Mouse (Mus musculus) ZHBTc4 (cell line): ENCODE results near the gene Mycl.

Experiments used
- DNase-seq: peaks from one replicate; pipeline ENCODE4 v3.0.0-alpha.2; 2011; ENCODE audit warnings: low read depth, low spot score

Gene Mycl

DNA sequence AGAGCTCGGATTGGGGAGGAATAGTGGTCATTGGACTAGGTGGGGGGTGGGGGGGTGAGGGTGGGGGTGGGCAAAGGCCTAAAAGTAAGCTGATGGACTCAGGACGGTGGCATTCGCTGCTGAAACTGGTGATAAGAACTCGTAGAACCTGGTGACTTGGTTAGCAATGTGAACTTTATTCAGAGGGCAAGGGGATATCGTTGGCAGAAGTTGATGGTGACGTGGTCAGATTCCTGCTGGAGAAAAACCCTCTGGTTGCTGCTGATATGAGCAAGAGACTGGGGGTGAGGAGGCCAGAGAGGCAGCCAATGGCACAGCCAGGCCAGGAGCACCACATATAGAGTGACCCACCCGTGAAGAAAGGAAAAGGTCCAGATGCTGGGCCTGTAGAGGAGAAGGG is 14.2 kb upstream of the Mycl start:
- no peak for DNase-seq

- DNase-seq, result peak; percentile 66
Observed at GRCm38 (mm10) chr4:122981930-122982329, 13.5 kb upstream of the Mycl start.

DNA sequence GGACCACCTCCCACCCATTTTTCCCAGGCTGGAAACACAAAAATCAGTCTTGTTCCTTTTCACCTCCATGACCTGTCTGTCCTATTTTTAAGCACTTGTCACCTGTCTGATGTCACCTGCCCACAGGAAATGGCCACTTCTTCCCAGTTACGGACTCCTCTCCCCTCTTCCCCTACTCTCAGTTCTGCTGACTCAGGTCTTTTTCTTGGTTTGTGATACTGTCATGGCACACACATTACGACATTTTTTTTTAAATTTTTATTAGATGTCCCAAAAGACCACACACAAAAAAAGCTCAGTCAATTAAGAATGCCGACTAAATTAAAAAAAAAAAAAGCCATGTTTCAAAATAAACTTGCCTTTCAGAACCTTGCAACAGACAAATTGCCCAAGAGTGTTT is 12.9 kb upstream of the Mycl start:
- DNase-seq, result no peak

DNA sequence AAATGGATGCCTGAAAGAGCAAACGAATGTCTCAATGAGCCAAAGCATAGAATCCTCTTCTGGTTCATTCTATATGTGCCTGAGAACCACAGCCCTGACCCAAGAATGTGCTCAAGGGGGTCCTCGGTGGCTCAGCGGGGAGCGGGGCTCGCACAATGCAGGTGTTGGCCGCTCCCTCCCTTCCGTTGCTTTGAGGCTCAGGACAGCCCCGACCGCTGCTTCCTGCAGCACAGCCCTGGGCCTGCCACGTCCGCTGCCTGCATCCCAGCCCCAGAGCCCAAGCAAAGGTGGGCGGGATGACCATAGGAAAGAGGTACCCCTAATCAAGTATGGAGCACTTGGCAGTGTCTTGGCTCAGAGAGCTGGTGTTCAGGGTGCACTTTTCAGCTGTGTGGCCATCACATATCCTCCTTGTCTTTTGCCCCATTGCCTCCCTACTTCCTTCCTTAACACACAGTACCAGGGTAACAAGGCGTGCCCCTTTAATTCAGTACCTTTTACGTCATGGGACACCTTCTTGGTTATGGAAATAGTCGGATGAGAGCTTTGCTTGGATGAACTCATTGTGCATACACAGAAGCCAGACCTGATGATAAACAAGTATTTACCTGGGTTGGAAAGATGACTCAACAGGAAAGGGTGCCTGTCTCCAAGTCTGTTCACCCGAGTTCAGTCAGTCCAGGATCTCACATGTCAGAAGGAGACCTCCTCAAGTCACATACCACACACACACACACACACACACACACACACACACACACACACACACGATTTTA is 11.8 kb upstream of the Mycl start:
- peak; percentile 73 for DNase-seq

DNA sequence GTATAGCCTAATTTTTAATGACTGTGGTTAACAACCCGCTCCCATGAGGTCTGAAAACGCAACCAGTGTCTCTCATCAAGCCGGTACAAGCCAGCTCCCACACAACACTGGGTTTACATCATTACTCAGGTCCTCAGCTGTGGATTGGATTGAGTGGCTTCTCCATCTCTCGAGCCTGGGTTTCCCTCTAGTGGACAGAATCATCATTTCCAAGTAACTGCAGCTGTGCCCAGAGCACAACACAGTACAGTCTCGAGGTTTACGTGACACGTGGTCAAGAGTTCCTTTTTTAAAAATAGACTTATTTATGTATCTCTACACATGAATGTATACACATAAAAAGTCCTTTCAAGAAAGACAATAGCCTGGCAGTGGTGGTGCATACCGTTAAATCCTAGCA is 10.3 kb upstream of the Mycl start:
- peak; percentile 82 for DNase-seq

GRCm38 (mm10) chr4:122987421-122987820 is 8.0 kb upstream of the Mycl start:
- no peak for DNase-seq

DNA sequence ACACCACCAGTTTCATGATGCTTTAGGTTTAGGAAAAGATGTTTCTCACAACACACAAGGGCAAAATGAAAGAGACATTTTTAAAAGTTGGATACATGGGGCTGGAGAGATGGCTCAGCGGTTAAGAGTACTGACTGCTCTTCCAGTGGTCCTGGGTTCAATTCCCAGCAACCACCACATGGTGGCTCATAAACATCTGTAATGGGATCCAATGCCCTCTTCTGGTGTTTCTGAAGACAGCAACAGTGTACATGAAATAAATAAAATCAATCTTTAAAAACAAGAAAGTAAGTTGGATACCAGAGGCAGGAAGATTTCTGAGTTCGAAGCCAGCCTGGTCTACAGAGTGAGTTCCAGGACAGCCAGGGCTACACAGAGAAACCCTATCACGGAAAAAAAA is 7.4 kb upstream of the Mycl start:
- DNase-seq, result peak; percentile 74

GRCm38 (mm10) chr4:122991177-122991576 is 4.3 kb upstream of the Mycl start:
- no peak for DNase-seq

DNA sequence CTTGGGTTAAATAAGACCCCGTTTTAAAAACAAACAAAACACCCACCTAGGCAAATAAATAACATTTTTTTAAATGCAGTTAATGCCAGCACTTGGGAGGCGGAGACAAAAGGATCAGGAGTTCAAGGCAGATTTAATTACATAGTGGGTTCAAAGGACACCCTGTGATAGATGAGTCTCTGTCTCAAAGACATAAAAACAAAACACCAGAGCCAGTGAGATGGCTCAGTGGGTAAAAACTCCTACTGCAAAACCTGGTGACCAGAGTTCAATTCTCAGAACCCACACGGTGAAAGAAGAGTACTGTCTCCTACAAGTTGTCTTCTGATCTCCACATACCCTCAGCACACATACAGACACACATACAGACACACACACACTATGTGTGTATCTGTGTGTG is 3.2 kb upstream of the Mycl start:
- no peak for DNase-seq

DNA sequence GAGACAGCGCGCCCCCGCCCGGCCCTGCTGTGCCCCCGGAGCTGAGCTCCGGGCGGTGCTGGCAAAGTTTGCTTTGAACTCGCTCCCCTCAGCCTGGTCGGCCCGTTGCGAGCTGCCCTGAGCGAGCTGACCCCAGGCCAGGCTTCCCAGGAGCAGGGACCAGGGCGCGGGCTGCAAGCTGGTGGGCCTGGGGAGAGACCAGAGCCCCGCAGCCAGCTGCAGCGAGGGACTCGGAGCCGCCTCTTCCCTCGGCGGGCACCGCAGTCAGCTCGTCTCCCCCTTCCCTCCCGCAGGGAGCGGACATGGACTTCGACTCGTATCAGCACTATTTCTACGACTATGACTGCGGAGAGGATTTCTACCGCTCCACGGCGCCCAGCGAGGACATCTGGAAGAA is 767 bp downstream of the Mycl start:
- DNase-seq, result no peak

GRCm38 (mm10) chr4:122996618-122997381 is 1.3 kb downstream of the Mycl start:
- peak; percentile 80 for DNase-seq

DNA sequence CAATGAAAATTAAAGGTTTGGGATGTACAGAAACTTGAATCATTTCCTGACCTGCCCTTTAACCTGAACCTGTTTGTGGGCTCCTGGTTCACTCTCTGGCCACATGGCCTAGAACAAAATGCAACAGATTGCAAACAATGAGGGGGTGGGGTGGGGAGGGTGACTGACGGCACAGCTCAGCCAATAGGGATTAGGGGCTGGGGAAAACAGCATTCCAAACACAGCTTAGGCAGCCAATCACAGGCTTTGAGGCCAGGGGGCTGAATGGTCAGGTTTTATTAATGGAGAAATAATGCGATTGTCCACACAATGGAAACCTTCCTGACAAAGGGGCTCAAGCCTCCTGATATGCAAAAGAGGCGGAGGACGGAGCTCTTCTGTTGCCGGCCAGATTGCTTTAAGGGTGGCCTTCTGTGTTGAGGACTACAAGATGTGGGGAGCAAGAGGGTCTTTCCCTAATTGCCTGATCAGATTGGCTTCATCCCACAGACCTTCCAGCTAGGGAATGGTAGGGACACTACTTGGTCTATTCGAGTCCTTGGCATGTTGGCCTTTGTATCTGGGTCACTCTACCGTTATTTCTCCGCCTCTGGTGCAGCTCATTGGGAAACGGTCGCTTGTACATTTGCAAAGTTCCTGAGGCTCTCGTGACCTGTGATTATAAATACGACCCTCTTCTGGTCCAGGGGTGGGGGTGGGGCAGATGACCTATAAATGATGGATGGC is 3.2 kb downstream of the Mycl start:
- peak; percentile 85 for DNase-seq

GRCm38 (mm10) chr4:122999263-122999691 is 3.8 kb downstream of the Mycl start:
- DNase-seq, result peak; percentile 51

GRCm38 (mm10) chr4:123000130-123000529 is 4.7 kb downstream of the Mycl start:
- DNase-seq, result no peak

DNA sequence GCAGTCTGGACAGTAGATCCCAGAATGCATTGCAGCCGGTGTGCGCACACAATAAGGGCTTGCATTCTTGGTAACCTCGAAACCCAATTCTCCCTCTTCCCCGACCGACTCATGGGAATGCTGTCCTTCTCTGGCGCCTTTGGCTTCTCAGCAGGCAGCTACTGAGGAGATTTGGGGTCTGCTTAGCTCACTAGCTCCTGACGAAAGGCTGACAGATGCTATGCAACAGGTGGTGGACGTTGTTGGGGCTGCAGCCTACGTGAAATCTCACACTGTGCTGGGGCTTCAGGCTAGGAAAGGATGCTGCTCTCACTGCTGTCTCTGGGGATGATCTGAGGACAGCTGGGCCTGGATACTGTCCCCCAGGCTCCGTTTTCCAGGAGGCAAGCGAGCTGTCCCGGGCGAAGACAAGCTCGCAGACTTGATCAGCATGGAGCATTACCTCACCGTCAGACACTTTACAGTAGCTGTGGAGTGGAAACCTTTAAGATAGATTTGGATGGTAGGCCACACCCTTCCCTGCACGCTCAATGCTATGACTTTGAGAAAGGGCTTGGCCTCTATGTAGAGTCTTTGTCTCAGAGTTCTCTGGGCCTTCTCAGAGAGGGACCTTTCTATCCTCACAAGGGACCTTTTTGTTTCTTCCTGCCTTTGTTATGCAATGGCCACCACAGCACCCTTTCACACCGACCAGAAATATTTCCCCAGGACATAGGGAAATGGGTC is 5.3 kb downstream of the Mycl start:
- peak; percentile 87 for DNase-seq

DNA sequence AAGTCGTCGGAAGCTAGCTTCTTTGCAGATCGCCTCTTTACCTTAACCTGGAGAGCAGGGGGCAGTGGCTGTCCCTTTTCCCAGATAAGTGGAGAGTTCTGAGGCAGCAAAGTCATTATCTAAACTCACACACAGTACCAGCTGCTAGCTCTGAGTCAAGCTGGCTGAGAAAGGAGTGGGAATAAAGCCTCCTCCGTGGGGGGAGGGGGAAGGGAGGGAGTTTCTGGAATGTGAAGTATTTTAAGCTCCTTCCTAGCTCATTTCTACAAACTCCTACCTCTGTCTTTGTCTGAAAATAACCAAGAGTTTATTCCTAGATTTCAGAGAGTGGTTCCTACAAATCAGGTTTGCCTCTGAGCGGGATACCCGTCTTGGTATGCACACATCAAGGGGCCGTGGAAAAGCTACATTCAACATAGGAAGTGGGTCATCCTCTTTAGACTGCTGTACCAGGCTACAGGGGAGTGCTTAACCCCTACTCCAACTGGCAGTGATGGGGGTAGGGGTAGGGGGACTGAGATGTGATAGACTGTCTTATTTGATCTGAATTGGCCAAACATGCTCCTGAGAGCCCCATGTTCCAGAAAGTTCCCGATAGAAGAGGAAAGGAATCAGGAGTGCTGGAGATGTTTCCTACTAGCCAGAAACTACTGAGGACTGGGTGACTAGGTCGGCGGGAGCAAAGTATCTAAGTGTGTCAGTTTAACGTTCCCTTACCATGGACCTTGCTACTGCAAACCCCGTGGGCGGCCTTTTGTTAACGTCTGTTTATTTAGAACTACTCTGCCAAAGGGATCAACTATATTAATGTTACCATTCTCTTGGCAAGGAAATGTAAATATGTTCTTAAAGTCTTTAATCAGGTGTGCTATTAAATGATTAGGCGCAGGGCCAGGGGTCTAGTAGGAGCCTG is 9.9 kb downstream of the Mycl start:
- DNase-seq, result peak; percentile 84

DNA sequence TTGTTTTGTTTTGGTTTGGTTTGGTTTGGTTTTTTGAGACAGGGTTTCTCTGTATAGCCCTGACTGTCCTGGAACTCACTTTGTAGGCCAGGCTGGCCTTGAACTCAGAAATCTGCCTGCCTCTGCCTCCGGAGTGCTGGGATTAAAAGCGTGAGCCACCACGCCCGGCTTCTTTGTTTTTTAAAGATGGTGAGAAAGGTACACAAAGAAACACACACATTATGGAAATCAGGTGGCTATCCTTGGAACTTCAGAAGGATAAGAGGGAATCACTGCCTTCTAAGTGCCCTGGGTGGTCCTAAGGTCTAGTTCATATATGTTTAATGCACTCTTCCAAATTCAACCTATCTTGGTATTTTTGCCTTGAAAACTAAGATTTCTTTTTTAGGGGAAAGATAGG is 17.0 kb downstream of the Mycl start:
- DNase-seq, result peak; percentile 61

DNA sequence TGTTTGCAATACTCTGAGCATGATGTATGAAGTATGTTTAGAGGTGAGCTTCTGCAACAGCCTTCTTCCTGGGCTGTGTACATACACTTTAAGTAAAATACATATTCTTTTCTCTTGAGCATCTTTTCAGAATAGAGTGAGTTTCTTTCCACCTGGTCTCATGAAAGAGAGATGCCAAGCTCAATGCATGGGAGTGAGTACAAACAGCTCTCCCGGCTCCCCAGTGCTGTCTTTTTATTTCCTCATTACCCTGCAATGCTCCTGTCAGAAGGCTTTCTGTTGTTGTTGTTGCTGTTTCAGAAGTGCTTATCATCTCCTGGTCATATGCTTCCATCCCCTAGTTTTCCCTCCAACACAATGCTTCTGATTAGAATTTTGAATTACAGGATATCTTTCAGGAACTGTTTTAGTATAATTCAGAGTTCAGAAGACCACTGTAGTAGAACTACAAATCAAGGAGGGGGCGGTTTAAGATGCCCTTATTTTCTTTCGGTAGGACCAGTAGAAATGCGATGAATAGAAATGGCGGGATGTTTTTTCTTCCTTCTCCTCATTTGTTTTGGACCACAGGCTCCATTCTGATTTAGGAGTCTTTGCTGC is 18.0 kb downstream of the Mycl start:
- no peak for DNase-seq

DNA sequence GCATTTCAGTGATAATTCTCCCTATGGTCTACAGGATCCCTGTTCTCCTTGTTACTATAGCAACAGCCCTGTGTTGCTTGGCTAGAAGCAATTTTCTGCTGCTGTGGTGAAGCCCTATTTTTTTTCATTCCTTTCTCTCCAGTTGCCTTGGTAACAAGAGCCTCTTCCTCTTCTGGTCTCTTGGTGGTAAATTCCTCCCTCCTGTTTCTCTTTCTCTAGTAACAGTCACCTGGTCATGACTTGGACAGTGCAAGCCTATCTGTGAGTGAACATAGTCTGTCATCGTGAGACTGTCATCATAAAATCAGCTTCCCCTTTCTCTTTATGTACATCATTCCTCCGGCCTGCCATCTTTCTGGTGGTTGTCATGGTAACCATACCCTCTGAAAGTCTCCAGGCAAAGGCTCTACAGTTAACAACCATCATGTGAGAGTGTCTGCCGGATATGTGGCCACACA is 18.5 kb downstream of the Mycl start:
- DNase-seq, result no peak
